Mouse (Mus musculus) myocyte (in vitro differentiated cells): ENCODE measurements around the gene Adamts13. TPM values are rescaled to one million over a fixed set of nuclear protein-coding genes. Genes with fewer than 3 reads are reported as not detected.

Experiments
- H3K27me3 ChIP-seq: one replicate; pipeline ENCODE4 v1.6.1; 2011; ENCODE audit not compliant: control insufficient read depth, insufficient read depth, insufficient read length
- H3K36me3 ChIP-seq: one replicate; pipeline ENCODE4 v1.6.1; 2011; ENCODE audit not compliant: control insufficient read depth, insufficient read depth
- H3K4me2 ChIP-seq: one replicate; pipeline ENCODE4 v1.6.1; 2011; ENCODE audit warnings: low read depth, control low read depth
- H3K4me3 ChIP-seq: one replicate; pipeline ENCODE4 v1.5.1; 2011; ENCODE audit warnings: mild to moderate bottlenecking, control low read depth, moderate library complexity
- H3K79me2 ChIP-seq: one replicate; pipeline ENCODE4 v1.6.1; 2011; ENCODE audit not compliant: control insufficient read depth, insufficient read depth
- H3ac ChIP-seq: one replicate; pipeline ENCODE4 v1.6.1; 2011; ENCODE audit not compliant: control insufficient read depth, insufficient read length
- CEBPB ChIP-seq: IDR thresholded peaks from 2 replicates; pipeline ENCODE4 v1.6.1; 2011; ENCODE audit warnings: mild to moderate bottlenecking, moderate library complexity; ENCODE audit not compliant: poor library complexity, insufficient read depth, severe bottlenecking
- E2F4 ChIP-seq: IDR thresholded peaks from one replicate; pipeline ENCODE4 v1.6.1; 2011; ENCODE audit warnings: mild to moderate bottlenecking, control low read depth, moderate library complexity; ENCODE audit not compliant: insufficient read depth
- MAX ChIP-seq: IDR thresholded peaks from one replicate; pipeline ENCODE4 v1.6.1; 2011; ENCODE audit warnings: low read depth, mild to moderate bottlenecking, control low read depth
- MYOD1 ChIP-seq, 3 experiments: IDR thresholded peaks; one replicate each; pipeline ENCODE4 v1.6.1; 2011; ENCODE audit warnings: control low read depth in 2 of 3, low read depth in 2 of 3, mild to moderate bottlenecking in 2 of 3, moderate library complexity in 1 of 3; ENCODE audit not compliant: insufficient read length in 2 of 3, control insufficient read depth in 1 of 3
- MYOG ChIP-seq, 3 experiments: IDR thresholded peaks; one replicate each; pipeline ENCODE4 v1.6.1; 2011; ENCODE audit warnings: control low read depth in 2 of 3, low read depth in 2 of 3, mild to moderate bottlenecking in 2 of 3; ENCODE audit not compliant: insufficient read length in 2 of 3, control insufficient read depth in 1 of 3, insufficient read depth in 1 of 3
- POLR2A ChIP-seq: IDR thresholded peaks from one replicate; pipeline ENCODE4 v1.6.1; 2011; ENCODE audit warnings: low read depth, mild to moderate bottlenecking, control low read depth, moderate library complexity; ENCODE audit not compliant: insufficient read length
- POLR2AphosphoS2 ChIP-seq: IDR thresholded peaks from one replicate; pipeline ENCODE4 v1.6.1; 2011; ENCODE audit warnings: low read depth, control low read depth; ENCODE audit not compliant: insufficient read length
- REST ChIP-seq: IDR thresholded peaks from one replicate; pipeline ENCODE4 v1.6.1; 2011; ENCODE audit warnings: mild to moderate bottlenecking, control low read depth, moderate library complexity; ENCODE audit not compliant: insufficient read depth, insufficient read length
- SRF ChIP-seq: IDR thresholded peaks from one replicate; pipeline ENCODE4 v1.6.1; 2011; ENCODE audit warnings: low read depth; ENCODE audit not compliant: control insufficient read depth, insufficient read length
- TCF12 ChIP-seq: IDR thresholded peaks from one replicate; pipeline ENCODE4 v1.6.1; 2011; ENCODE audit warnings: mild to moderate bottlenecking, control low read depth; ENCODE audit not compliant: poor library complexity, insufficient read depth, severe bottlenecking
- TCF3 ChIP-seq: IDR thresholded peaks from one replicate; pipeline ENCODE4 v1.6.1; 2011; ENCODE audit warnings: low read depth, control low read depth; ENCODE audit not compliant: insufficient read length
- USF1 ChIP-seq: IDR thresholded peaks from one replicate; pipeline ENCODE4 v1.6.1; 2011; ENCODE audit warnings: low read depth, mild to moderate bottlenecking, control low read depth, moderate library complexity
- polyA plus RNA-seq: library from polyadenylated mRNA; unstranded; fragments of >200 nt; fragmentation: generic; extraction: Trizol; gene quantifications from one replicate; pipeline ENCODE4 v1.2.1, GENCODE M21; 2012; ENCODE audit warnings: missing spikeins

Adamts13 gene
- polyA plus RNA-seq, 1 experiment: not detected

- Histone ChIP-seq H3K4me3 (no peak overlapping the region), H3K79me2 (no peaks in the 10 kb centered on the region), H3K27me3 (peaks cover 76% of the 10 kb centered on the region), H3K36me3 (no peaks in the 10 kb centered on the region), H3K4me2 (no peak overlapping the region), H3ac (no peak overlapping the region)
- TF ChIP-seq TCF3: no peak
- TF ChIP-seq MAX: no peak
- no peak for TF ChIP-seq MYOD1 (IDR thresholded peaks at IDR 0.05; ENCODE audit: control insufficient read depth in 1 of 3, insufficient read length in 2 of 3, low read depth in 2 of 3)
- no peak for TF ChIP-seq MYOG (IDR thresholded peaks at IDR 0.05; ENCODE audit: control insufficient read depth in 1 of 3, insufficient read depth in 1 of 3, insufficient read length in 2 of 3, low read depth in 2 of 3)
- no peak for TF ChIP-seq TCF12
- TF ChIP-seq POLR2A: no peak
- no peak for TF ChIP-seq E2F4
- no peak for TF ChIP-seq USF1
- TF ChIP-seq POLR2AphosphoS2: no peak
These were observed 71.4 kb downstream of the Adamts13 start for GRCm38 (mm10) chr2:27044641-27045040.

DNA sequence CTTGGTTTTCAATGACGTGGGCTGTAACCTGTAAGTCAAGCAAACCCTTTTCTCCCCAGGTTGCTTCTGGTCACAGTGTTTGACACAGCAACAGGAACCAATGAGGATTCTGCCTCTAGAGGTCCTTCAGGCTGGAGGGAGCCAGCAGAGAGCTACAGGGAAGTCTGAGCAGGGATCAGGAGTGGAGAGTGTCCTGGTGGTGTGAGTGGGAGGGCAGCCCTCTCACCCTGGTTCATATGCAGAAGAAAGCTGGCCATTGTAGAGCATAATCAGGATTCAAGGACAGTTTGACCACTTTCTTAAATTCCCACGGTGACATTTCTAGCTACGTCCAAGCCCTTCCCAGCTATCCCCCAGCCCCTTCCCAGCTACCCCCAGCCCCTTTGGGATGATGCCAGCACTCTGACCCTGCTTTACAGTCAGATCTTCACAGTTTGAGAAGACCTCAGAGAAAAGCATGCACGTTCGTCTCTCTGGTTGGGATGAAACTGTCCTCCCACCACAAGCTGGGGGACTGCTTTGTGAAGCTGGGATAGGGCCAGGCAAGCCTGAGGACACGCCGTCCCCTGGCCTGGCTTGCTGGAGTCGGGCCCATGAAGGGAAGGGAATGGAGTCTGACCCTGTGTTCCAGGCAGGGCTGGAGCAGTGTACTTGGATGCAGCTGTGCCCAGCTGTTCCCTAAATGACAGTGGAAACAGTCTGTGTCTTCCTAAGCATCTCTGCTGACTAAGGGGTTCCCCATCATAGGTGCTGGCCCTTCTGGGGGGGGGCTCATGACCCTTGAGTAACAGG lies 73.0 kb downstream of the Adamts13 start:
- Histone ChIP-seq H3K27me3 (peaks cover 65% of the 10 kb centered on the region), H3K79me2 (no peaks in the 10 kb centered on the region)

GRCm38 (mm10) chr2:27049408-27049807 lies 76.2 kb downstream of the Adamts13 start:
- TF ChIP-seq SRF (no peak), REST (no peak)
- Histone ChIP-seq H3K4me3 (no peak overlapping the region), H3K4me2 (no peak overlapping the region), H3K79me2 (no peaks in the 10 kb centered on the region), H3K36me3 (no peaks in the 10 kb centered on the region), H3K27me3 (peaks cover 65% of the 10 kb centered on the region), H3ac (no peak overlapping the region)

More for the DNA sequence above, 73.0 kb downstream of the Adamts13 start:
- H3K4me3 ChIP-seq: no peak overlapping the region
- H3ac ChIP-seq: no peak overlapping the region
- H3K36me3 ChIP-seq: no peaks in the 10 kb centered on the region
- H3K4me2 ChIP-seq: no peak overlapping the region
- TF ChIP-seq CEBPB: no peak

- TF ChIP-seq REST (no peak), MYOD1 (IDR thresholded peaks at IDR 0.05; ENCODE audit: control insufficient read depth in 1 of 3, insufficient read length in 2 of 3, low read depth in 2 of 3) (peak in 1 of 3 experiments; percentile 36), MAX (no peak), CEBPB (no peak), POLR2A (peak; percentile 50), TCF12 (no peak), POLR2AphosphoS2 (peak; percentile 95)
- H3K4me2 ChIP-seq: peak overlapping the region; percentile 39
- H3K27me3 ChIP-seq: peaks cover 4% of the 10 kb centered on the region
- H3K4me3 ChIP-seq: no peak overlapping the region
- no peak overlapping the region for H3ac ChIP-seq
- H3K79me2 ChIP-seq: no peaks in the 10 kb centered on the region
- peaks cover 6% of the 10 kb centered on the region for H3K36me3 ChIP-seq
These were observed 85.0 kb downstream of the Adamts13 start for GRCm38 (mm10) chr2:27058251-27058650.

DNA sequence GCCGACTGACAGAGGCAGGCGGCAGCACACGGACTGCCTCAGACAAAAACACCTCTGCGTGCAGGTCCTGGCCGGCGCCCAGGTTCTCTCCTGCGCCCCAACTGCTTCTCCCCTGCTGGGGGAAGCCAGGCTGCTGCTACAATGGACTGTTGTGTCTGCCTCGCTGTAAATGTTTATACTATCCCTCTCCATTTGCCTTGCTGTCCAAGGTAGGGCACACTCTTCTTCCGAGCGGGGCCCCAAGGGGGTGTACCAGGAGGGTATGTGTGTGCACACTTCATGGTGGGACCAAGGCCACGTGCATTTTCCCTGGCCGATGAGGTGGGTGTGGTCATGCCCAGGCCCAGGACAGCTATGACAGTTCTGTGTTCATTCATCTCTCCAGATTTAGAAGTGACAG lies 85.5 kb downstream of the Adamts13 start:
- TF ChIP-seq POLR2AphosphoS2 (peak; percentile 97), USF1 (no peak)
- Histone ChIP-seq H3K79me2 (no peaks in the 10 kb centered on the region), H3K4me3 (no peak overlapping the region), H3ac (no peak overlapping the region), H3K27me3 (no peaks in the 10 kb centered on the region), H3K4me2 (peak overlapping the region; percentile 39), H3K36me3 (peaks cover 11% of the 10 kb centered on the region)

DNA sequence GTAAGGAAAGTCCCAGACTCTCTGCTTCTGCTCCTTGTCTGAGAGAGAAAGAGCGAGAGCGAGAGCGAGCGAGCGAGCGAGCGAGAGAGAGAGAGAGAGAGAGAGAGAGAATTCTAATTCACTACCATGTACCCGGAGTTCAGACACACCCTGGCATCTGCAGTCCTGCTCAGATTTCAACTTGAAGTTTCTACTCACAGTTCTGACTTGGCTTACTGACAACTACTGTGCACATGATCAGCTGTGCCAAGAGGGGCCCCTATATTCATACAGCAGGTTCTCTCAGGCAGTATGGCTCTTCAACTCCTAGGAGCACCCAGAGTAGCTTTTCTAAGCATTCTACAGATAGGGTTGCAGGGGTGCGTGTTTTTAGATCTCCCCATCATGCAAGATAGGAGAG lies 86.0 kb downstream of the Adamts13 start:
- Histone ChIP-seq H3K27me3 (no peaks in the 10 kb centered on the region), H3K79me2 (no peaks in the 10 kb centered on the region), H3ac (no peak overlapping the region), H3K4me3 (no peak overlapping the region), H3K4me2 (peak overlapping the region; percentile 39), H3K36me3 (peaks cover 14% of the 10 kb centered on the region)
- TF ChIP-seq POLR2A: no peak
- TF ChIP-seq MYOD1 (IDR thresholded peaks at IDR 0.05; ENCODE audit: control insufficient read depth in 1 of 3, insufficient read length in 2 of 3, low read depth in 2 of 3): no peak
- TF ChIP-seq TCF12: no peak
- TF ChIP-seq POLR2AphosphoS2: no peak
- TF ChIP-seq CEBPB: no peak
- no peak for TF ChIP-seq MAX
- TF ChIP-seq TCF3: no peak
- TF ChIP-seq E2F4: no peak
- TF ChIP-seq USF1: peak; percentile 36
- peak in 1 of 3 experiments; percentile 11 for TF ChIP-seq MYOG (IDR thresholded peaks at IDR 0.05; ENCODE audit: control insufficient read depth in 1 of 3, insufficient read depth in 1 of 3, insufficient read length in 2 of 3, low read depth in 2 of 3)
- TF ChIP-seq SRF: no peak

Other genes with a start within 250 kb of the Adamts13 start
- not detected for gene Abo, start 108.4 kb upstream of the Adamts13 start, polyA plus RNA-seq
- gene Surf6, start 70.5 kb upstream of the Adamts13 start, polyA plus RNA-seq: 16.7 TPM
- 38.6 TPM for gene Med22, start 62.7 kb upstream of the Adamts13 start, polyA plus RNA-seq
- 2,027 TPM for gene Rpl7a, start 62.7 kb upstream of the Adamts13 start, polyA plus RNA-seq
- gene Surf2, start 57.0 kb upstream of the Adamts13 start, polyA plus RNA-seq: 34.9 TPM
- 53.8 TPM for gene Surf1, start 56.9 kb upstream of the Adamts13 start, polyA plus RNA-seq
- gene Surf4, start 39.5 kb upstream of the Adamts13 start, polyA plus RNA-seq: 173 TPM
- 0.02 TPM for gene Stkld1, start 39.4 kb upstream of the Adamts13 start, polyA plus RNA-seq
- 23.3 TPM for gene Rexo4, start 9.0 kb upstream of the Adamts13 start, polyA plus RNA-seq
- 22.8 TPM for gene Cacfd1, start 36.5 kb downstream of the Adamts13 start, polyA plus RNA-seq
- gene Slc2a6, start 54.6 kb downstream of the Adamts13 start, polyA plus RNA-seq: 102 TPM
- gene Mymk, start 98.8 kb downstream of the Adamts13 start, polyA plus RNA-seq: 1,410 TPM
- gene Adamtsl2, start 106.0 kb downstream of the Adamts13 start, polyA plus RNA-seq: 17.6 TPM
- 0.04 TPM for gene Fam163b, start 169.1 kb downstream of the Adamts13 start, polyA plus RNA-seq
- 8.2 TPM for gene Dbh, start 191.8 kb downstream of the Adamts13 start, polyA plus RNA-seq